7 mouse cellular contexts compared by ENCODE assay signal in the genomic region with DNA sequence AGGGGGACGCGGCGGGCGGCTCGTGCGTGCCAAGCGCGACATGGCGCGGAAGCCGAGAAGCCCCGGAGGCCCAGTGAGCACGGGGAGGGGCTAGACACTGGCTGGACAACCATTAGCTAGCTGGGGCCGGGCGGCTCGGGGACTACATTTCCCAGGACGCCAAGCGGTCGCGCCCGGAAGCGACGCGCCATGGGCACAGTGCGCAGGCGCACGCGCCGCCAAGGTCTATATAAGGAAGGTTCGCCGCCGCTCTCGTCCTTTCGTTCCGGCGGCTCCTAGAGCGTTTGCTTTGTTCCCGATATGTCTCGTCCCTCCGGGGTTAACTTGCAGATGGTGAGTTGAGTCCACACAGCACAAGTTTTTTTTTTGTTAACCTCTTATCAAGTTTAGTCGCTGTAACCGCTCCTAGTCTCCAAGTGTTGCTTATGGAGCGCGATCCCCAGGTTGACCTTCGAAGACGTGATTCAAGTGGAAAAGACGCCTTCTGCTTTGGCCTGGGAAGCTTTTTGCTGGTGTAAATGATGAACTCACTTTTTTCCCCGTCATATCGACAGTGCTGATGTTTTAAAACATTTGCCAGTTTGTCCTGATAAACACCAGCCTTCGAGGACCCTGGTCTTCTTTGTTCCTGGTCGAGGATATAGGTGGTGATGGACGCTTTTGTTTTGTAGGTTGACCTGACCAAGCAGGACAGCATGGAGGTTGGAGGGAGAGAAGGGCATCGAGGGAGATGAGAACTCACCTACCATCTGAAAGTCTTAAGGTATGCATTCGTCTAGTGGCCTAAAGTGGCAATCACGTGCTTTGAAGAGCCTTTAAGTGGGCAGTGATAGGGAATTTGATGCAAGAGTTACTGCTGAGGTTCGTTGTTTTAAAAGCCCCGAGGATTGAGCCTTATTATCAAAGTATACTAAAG. TPM values are rescaled to one million over a fixed set of nuclear protein-coding genes. Genes with fewer than 3 reads are reported as not detected.
A peak's percentile ranks its signal among the peaks of the same experiment; 100 is the strongest.
DNase-seq lines count a peak whose midpoint lies in the region; ATAC-seq lines count a peak whose summit lies in the region.

A gene (minus strand): TSS at position 51 of the 916 bp plus-strand sequence.

- WGBS in intestine, embryonic 16.5 days: under 1% methylated on average over 57 of the region's 57 CpGs
- WGBS in midbrain, embryonic 11.5 days: under 1% methylated on average over 56 of the region's 57 CpGs

- ATAC-seq in intestine, embryonic 16.5 days: peak; percentile 90
- ATAC-seq in midbrain, embryonic 11.5 days (ENCODE audit: low FRiP score): peak; percentile 95

- DNase-seq in adrenal gland, adult 2 months: peak; percentile 96
- DNase-seq in embryo, embryonic 11.5 days (ENCODE audit: low read depth, low spot score): peak; percentile 92
- DNase-seq in gastrocnemius, postnatal 4 days (ENCODE audit: low spot score in 2 of 2): peak; percentile 98
- peak; percentile 96 to 97 for DNase-seq in left cerebral cortex, postnatal 36 days (ENCODE audit: low spot score in 2 of 2)
- DNase-seq in midbrain, embryonic 11.5 days (ENCODE audit: low spot score, missing footprints): peak; percentile 100
- DNase-seq in skeletal muscle tissue, adult 2 months (ENCODE audit: low read depth, low spot score): peak; percentile 96

- H3K4me2 ChIP-seq in intestine, embryonic 16.5 days (ENCODE audit: low read depth, low read length): peak within 1 kb of the TSS; percentile 90
- peak within 1 kb of the TSS; percentile 76 for H3K4me2 ChIP-seq in midbrain, embryonic 11.5 days

- H3K9me3 ChIP-seq in intestine, embryonic 16.5 days (ENCODE audit: control insufficient read depth, low read length): no peaks in the 10 kb centered on the region
- H3K9me3 ChIP-seq in midbrain, embryonic 11.5 days (ENCODE audit: control insufficient read depth, low read length): no peaks in the 10 kb centered on the region

- intact Hi-C loops in left cerebral cortex, postnatal 36 days (cut with DNase I): loop anchor here (5.0 to 10.0 kb wide), 2 partner anchors 359 to 422 kb away; a partner anchor contains a TSS

- H3K4me3 ChIP-seq in intestine, embryonic 16.5 days (ENCODE audit: low read length): peak within 1 kb of the TSS; percentile 81
- H3K4me3 ChIP-seq in midbrain, embryonic 11.5 days (ENCODE audit: low read depth, low read length): peak within 1 kb of the TSS; percentile 82

- peaks cover 25% of the 10 kb centered on the region for H3K4me1 ChIP-seq in intestine, embryonic 16.5 days (ENCODE audit: control insufficient read depth, insufficient read depth, low read length)
- H3K4me1 ChIP-seq in midbrain, embryonic 11.5 days (ENCODE audit: control insufficient read depth, insufficient read depth, low read length): peaks cover 14% of the 10 kb centered on the region

- peak within 1 kb of the TSS; percentile 79 for H3K9ac ChIP-seq in intestine, embryonic 16.5 days (ENCODE audit: low read depth, low read length)
- peak within 1 kb of the TSS; percentile 93 for H3K9ac ChIP-seq in midbrain, embryonic 11.5 days (ENCODE audit: low read length)

- H3K27me3 ChIP-seq in intestine, embryonic 16.5 days (replicated peaks; ENCODE audit: control insufficient read depth, insufficient read depth, low read length): no peaks in the 10 kb centered on the region
- no peaks in the 10 kb centered on the region for H3K27me3 ChIP-seq in midbrain, embryonic 11.5 days (ENCODE audit: control insufficient read depth, insufficient read depth, low read length)

- H3K36me3 ChIP-seq in intestine, embryonic 16.5 days (ENCODE audit: control insufficient read depth, insufficient read depth, low read length): peaks cover 5% of the 10 kb centered on the region; the same call in 1 of the 2 replicates
- peaks cover 15% of the 10 kb centered on the region; the same call in 1 of the 2 replicates for H3K36me3 ChIP-seq in midbrain, embryonic 11.5 days (ENCODE audit: control insufficient read depth, insufficient read depth, low read length)

- H3K27ac ChIP-seq in intestine, embryonic 16.5 days (ENCODE audit: low read length): peak within 1 kb of the TSS; percentile 95
- H3K27ac ChIP-seq in midbrain, embryonic 11.5 days (ENCODE audit: low read depth, low read length): peak within 1 kb of the TSS; percentile 89

RNA-seq across cellular contexts. Expression of the gene that starts here (rescaled TPM):
- 10 to 100 TPM; 50.2 to 53.6 TPM for total RNA-seq in adrenal gland, adult 2 months (2021)
- 29.5 and 31.9 TPM in 2 replicates for polyA plus RNA-seq in adrenal gland, adult 2 months (2012; rRNA removed)
- total RNA-seq in gastrocnemius, postnatal 4 days (2021): 10 to 100 TPM; 17.9 to 18.6 TPM
- polyA plus RNA-seq in intestine, embryonic 16.5 days (2015; fragmentation: Nextera tagmentation; extraction: Ambion mirVana): 6.5 and 9.8 TPM in 2 replicates
- total RNA-seq in left cerebral cortex, postnatal 36 days (2021): 10 to 100 TPM; 69.8 to 73.5 TPM
- 5.4 and 5.5 TPM in 2 replicates for polyA plus RNA-seq in midbrain, embryonic 11.5 days (2014; fragmentation: Nextera tagmentation; extraction: Ambion mirVana)

Comparison
In these comparisons a context has a peak if more than half of its experiments do, and no peak if none do; other contexts are left out.
1. Peak in every context shown above with its lines: DNase-seq, ATAC-seq, H3K4me3 ChIP-seq and H3K27ac ChIP-seq.